Mouse (Mus musculus) thymus, adult 2 months (tissue): ENCODE data around the gene Pex11g. TPM values are rescaled to one million over a fixed set of nuclear protein-coding genes. Genes with fewer than 3 reads are reported as not detected.

ENCODE experiments used
- DNase-seq: peaks from one replicate; pipeline ENCODE4 v3.0.0; 2021
- H3K27ac ChIP-seq: fragments of 200-500 bp; 2 replicates; pipeline ENCODE4 v1.5.1; 2012; ENCODE audit warnings: low read length, control low read depth; ENCODE audit not compliant: control insufficient read depth, insufficient read depth
- H3K27me3 ChIP-seq: fragments of 200-500 bp; 2 replicates; pipeline ENCODE4 v1.6.1; 2012; ENCODE audit warnings: mild to moderate bottlenecking, low read length, moderate library complexity, mixed read lengths; ENCODE audit not compliant: control insufficient read depth, insufficient read depth
- H3K36me3 ChIP-seq: fragments of 200-500 bp; 2 replicates; pipeline ENCODE4 v1.6.1; 2012; ENCODE audit warnings: mild to moderate bottlenecking, low read length, moderate library complexity; ENCODE audit not compliant: control insufficient read depth, insufficient read depth
- H3K4me1 ChIP-seq: fragments of 200-500 bp; replicated peaks from 2 replicates; pipeline ENCODE4 v1.6.1; 2012; ENCODE audit warnings: low read length; ENCODE audit not compliant: control insufficient read depth, insufficient read depth
- H3K4me3 ChIP-seq: fragments of 200-500 bp; 2 replicates; pipeline ENCODE4 v1.5.1; 2012; ENCODE audit warnings: mild to moderate bottlenecking, low read length, control low read depth, moderate library complexity; ENCODE audit not compliant: control insufficient read depth, insufficient read depth
- CTCF ChIP-seq: fragments of 200-500 bp; IDR thresholded peaks from 2 replicates; pipeline ENCODE4 v1.5.1; 2012; ENCODE audit warnings: mild to moderate bottlenecking, control low read depth, low read length, moderate library complexity, borderline replicate concordance; ENCODE audit not compliant: control insufficient read depth, poor library complexity, insufficient read depth; ENCODE audit errors: extremely low read depth
- POLR2A ChIP-seq: fragments of 200-500 bp; IDR thresholded peaks from 2 replicates; pipeline ENCODE4 v1.6.1; 2012; ENCODE audit warnings: mild to moderate bottlenecking, low read length, control low read depth, moderate library complexity; ENCODE audit not compliant: control insufficient read depth, poor library complexity, insufficient read depth; ENCODE audit errors: extremely low read depth
- WGBS: fragments of 180-500 bp; shearing (Covaris S2); methylation state at CpG from one replicate; pipeline ENCODE4 v1.1.7; 2018; 5-methylcytosine and 5-hydroxymethylcytosine counted together
- polyA plus RNA-seq: library from polyadenylated mRNA; depleted of rRNA; stranded (reverse); fragments of >200 nt; gene quantifications from 2 replicates; pipeline ENCODE4 v1.2.3, GENCODE M21; 2012

Gene Pex11g
- polyA plus RNA-seq, 1 experiment = 3.1 TPM

GRCm38 (mm10) chr8:3507979-3508754, 40.7 kb upstream of the Pex11g start:
- WGBS = 97% methylated on average over 6 of the region's 6 CpGs
- no peak for TF ChIP-seq POLR2A
- TF ChIP-seq CTCF = no peak
- H3K27me3 ChIP-seq = no peaks in the 10 kb centered on the region
- H3K36me3 ChIP-seq = 0 out of 2 replicates have a peak, but pooled peaks cover 3% of the 10 kb centered on the region
- no peak for DNase-seq
- no peak overlapping the region for H3K4me3 ChIP-seq
- H3K4me1 ChIP-seq = no peaks in the 10 kb centered on the region
- H3K27ac ChIP-seq = no peak overlapping the region

DNA sequence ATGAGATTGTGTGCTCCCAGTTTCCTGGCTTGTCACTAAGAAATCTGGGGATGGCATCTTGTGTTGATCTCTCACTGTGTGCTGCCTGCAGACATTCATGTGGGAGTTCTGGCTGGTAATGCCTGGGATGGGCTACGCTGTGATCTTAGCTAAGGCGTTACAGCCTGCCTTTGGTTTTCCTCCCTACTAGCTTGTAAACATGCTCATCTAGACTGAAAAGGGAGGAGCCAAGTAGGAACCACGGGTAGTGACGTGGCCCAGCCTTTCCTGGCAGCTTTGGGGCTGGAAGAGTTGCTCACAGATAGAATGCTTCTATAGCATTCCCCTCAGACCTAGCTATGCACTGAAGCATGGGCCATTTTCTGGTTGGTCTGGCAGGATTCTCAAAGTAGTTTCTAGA, 34.7 kb upstream of the Pex11g start:
- no peaks in the 10 kb centered on the region for H3K27me3 ChIP-seq
- no peak overlapping the region for H3K27ac ChIP-seq
- TF ChIP-seq CTCF = no peak
- no peak for TF ChIP-seq POLR2A
- no peak overlapping the region for H3K4me3 ChIP-seq
- peaks cover 2% of the 10 kb centered on the region; the same call in 1 of the 2 replicates for H3K4me1 ChIP-seq
- no peak for DNase-seq
- WGBS = 62% methylated on average over 4 of the region's 4 CpGs
- H3K36me3 ChIP-seq = 0 out of 2 replicates have a peak, but pooled peaks cover 3% of the 10 kb centered on the region

DNA sequence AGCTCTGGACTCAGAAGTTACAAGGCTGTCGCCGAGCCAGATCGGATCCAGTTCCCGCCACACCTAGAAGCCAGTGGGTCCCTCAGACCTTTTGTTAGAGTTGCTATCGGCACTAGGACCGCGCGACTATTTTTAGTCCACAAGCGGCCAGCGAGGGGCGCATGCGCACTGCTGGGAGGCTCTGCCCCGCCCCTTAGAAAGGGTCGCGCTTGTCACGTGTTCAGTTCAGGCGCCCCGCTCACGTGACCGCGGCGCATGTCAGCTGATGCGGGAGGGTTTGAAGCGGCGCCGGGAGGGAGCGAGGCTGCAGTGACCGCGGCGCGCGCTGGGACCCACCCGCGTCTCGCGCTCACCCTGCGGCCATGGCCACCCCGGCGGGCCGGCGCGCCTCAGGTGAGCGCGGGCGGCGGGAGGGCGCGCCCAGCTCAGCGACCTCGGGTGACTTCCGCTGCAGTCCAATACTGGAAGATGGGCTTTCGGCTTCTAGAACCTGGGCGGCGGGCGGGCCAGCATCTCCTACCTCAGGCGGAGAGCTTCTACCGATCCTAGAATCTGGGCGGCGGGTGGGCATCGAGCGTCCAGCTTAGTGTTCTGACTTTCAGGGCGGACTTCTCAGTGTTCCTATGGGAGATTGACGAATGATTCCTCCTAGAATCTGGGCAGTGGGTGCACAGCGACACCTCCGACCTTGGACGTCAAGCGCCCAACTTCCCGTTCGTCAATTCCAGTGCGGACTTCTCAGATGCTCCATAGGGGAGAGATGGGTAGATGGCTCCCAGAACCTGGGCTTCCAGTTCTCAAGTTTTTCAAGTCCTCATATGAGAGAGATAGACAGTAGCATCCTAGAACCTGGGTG, 33.0 kb upstream of the Pex11g start, which contains the start of gene Mcoln1:
Gene Mcoln1 (plus strand): TSS at position 223 of the 856 bp plus-strand sequence.
- TF ChIP-seq CTCF (0 out of 2 replicates have a peak, but pooled peaks have one; percentile 55), POLR2A (peak; percentile 79)
- Histone ChIP-seq H3K36me3 (no peaks in the 10 kb centered on the region), H3K27ac (peak within 1 kb of the TSS; percentile 15), H3K4me1 (peaks cover 2% of the 10 kb centered on the region; the same call in 1 of the 2 replicates), H3K4me3 (peak within 1 kb of the TSS; percentile 72), H3K27me3 (no peaks in the 10 kb centered on the region)
- peak; percentile 99 for DNase-seq
- under 1% methylated on average over 70 of the region's 70 CpGs for WGBS

GRCm38 (mm10) chr8:3499751-3500150, 32.3 kb upstream of the Pex11g start:
- Histone ChIP-seq H3K27me3 (no peaks in the 10 kb centered on the region), H3K27ac (peak overlapping the region; percentile 15), H3K4me1 (peaks cover 2% of the 10 kb centered on the region; the same call in 1 of the 2 replicates), H3K36me3 (no peaks in the 10 kb centered on the region), H3K4me3 (peak overlapping the region; percentile 72)
- 2% methylated on average over 8 of the region's 8 CpGs for whole genome bisulfite sequencing
- no peak for DNase-seq
- TF ChIP-seq POLR2A (no peak), CTCF (no peak)

- TF ChIP-seq CTCF = no peak
- TF ChIP-seq POLR2A = no peak
- no peak overlapping the region for H3K27ac ChIP-seq
- no peaks in the 10 kb centered on the region for H3K27me3 ChIP-seq
- no peak for DNase-seq
- WGBS = 90% methylated on average over 3 of the region's 3 CpGs
- peaks cover 7% of the 10 kb centered on the region for H3K4me1 ChIP-seq
- H3K36me3 ChIP-seq = no peaks in the 10 kb centered on the region
- no peak overlapping the region for H3K4me3 ChIP-seq
These were observed 31.1 kb upstream of the Pex11g start for GRCm38 (mm10) chr8:3498583-3498982.

DNA sequence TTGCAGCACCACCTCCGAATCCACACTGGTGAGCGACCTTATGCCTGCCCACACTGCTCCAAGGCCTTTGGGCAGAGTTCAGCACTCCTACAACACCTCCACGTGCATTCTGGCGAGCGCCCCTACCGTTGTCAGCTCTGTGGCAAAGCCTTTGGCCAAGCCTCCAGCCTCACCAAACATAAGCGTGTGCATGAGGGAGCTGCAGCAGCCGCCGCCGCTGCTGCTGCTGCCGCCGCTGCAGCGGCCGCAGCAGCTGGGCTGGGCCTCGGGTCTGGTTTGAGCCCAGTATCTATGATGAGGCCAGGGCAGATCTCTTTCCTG, 28.9 kb upstream of the Pex11g start:
- TF ChIP-seq CTCF = no peak
- no peak for TF ChIP-seq POLR2A
- Histone ChIP-seq H3K36me3 (no peaks in the 10 kb centered on the region), H3K4me1 (peaks cover 10% of the 10 kb centered on the region), H3K4me3 (no peak overlapping the region), H3K27ac (no peak overlapping the region), H3K27me3 (no peaks in the 10 kb centered on the region)
- WGBS = 96% methylated on average over 15 of the region's 15 CpGs
- DNase-seq = no peak
